Mouse (Mus musculus) thymus, adult 2 months (tissue): ENCODE results near the gene 1700012B09Rik. TPM values are rescaled to one million over a fixed set of nuclear protein-coding genes. Genes with fewer than 3 reads are reported as not detected.

ENCODE experiments used
- DNase-seq: peaks from one replicate; pipeline ENCODE4 v3.0.0; 2021
- H3K27ac ChIP-seq: fragments of 200-500 bp; 2 replicates; pipeline ENCODE4 v1.5.1; 2012; ENCODE audit warnings: low read length, control low read depth; ENCODE audit not compliant: control insufficient read depth, insufficient read depth
- H3K27me3 ChIP-seq: fragments of 200-500 bp; 2 replicates; pipeline ENCODE4 v1.6.1; 2012; ENCODE audit warnings: mild to moderate bottlenecking, low read length, moderate library complexity, mixed read lengths; ENCODE audit not compliant: control insufficient read depth, insufficient read depth
- H3K36me3 ChIP-seq: fragments of 200-500 bp; 2 replicates; pipeline ENCODE4 v1.6.1; 2012; ENCODE audit warnings: mild to moderate bottlenecking, low read length, moderate library complexity; ENCODE audit not compliant: control insufficient read depth, insufficient read depth
- H3K4me1 ChIP-seq: fragments of 200-500 bp; replicated peaks from 2 replicates; pipeline ENCODE4 v1.6.1; 2012; ENCODE audit warnings: low read length; ENCODE audit not compliant: control insufficient read depth, insufficient read depth
- H3K4me3 ChIP-seq: fragments of 200-500 bp; 2 replicates; pipeline ENCODE4 v1.5.1; 2012; ENCODE audit warnings: mild to moderate bottlenecking, low read length, control low read depth, moderate library complexity; ENCODE audit not compliant: control insufficient read depth, insufficient read depth
- CTCF ChIP-seq: fragments of 200-500 bp; IDR thresholded peaks from 2 replicates; pipeline ENCODE4 v1.5.1; 2012; ENCODE audit warnings: mild to moderate bottlenecking, control low read depth, low read length, moderate library complexity, borderline replicate concordance; ENCODE audit not compliant: control insufficient read depth, poor library complexity, insufficient read depth; ENCODE audit errors: extremely low read depth
- POLR2A ChIP-seq: fragments of 200-500 bp; IDR thresholded peaks from 2 replicates; pipeline ENCODE4 v1.6.1; 2012; ENCODE audit warnings: mild to moderate bottlenecking, low read length, control low read depth, moderate library complexity; ENCODE audit not compliant: control insufficient read depth, poor library complexity, insufficient read depth; ENCODE audit errors: extremely low read depth
- WGBS: fragments of 180-500 bp; shearing (Covaris S2); methylation state at CpG from one replicate; pipeline ENCODE4 v1.1.7; 2018; 5-methylcytosine and 5-hydroxymethylcytosine counted together
- polyA plus RNA-seq: library from polyadenylated mRNA; depleted of rRNA; stranded (reverse); fragments of >200 nt; gene quantifications from 2 replicates; pipeline ENCODE4 v1.2.3, GENCODE M21; 2012; rRNA removed

Gene 1700012B09Rik
- 0.19 TPM in 1 of 2 replicates, not detected in the other for polyA plus RNA-seq

DNA sequence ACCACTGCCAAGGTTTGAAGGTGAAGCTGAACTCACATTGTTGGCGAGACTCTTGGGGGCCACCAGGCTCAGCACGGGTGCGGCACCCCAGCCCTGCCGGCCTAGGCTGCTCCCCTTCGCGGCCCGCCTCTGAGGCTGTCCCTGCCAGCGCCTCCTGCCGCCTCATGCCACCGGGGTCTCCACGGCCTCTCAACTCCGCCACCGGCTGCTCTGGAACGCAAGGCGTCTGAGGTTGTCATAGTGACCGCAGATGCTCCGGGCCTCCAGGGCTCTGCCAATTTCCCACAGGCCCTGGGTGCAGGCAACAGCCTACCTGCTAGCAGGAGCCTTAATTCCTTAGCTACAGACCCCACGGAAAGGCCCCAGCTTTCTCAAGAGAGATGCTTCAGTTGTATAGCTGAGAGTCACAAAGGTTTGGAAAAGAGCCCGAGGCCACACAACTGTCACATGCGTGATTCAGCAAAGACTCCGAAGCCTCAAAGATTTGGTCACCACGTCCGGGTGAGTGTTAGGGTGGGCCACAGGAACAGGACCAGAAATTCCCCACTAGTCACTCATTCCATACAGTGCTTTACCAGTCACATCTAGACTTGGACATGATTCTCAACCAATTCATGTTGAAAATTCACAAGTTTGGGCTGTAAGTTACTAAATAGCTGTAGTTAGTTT lies at the start of gene 1700012B09Rik:
Gene 1700012B09Rik, minus strand, starts transcription at position 228 of the 669 bp plus-strand sequence.
- Histone ChIP-seq H3K27me3 (no peaks in the 10 kb centered on the region), H3K36me3 (no peaks in the 10 kb centered on the region), H3K27ac (no peak within 1 kb of the TSS), H3K4me1 (no peaks in the 10 kb centered on the region; the same call in 1 of the 2 replicates), H3K4me3 (no peak within 1 kb of the TSS)
- WGBS = 32% methylated on average over 23 of the region's 23 CpGs
- TF ChIP-seq CTCF (no peak), POLR2A (no peak)
- DNase-seq = no peak

DNA sequence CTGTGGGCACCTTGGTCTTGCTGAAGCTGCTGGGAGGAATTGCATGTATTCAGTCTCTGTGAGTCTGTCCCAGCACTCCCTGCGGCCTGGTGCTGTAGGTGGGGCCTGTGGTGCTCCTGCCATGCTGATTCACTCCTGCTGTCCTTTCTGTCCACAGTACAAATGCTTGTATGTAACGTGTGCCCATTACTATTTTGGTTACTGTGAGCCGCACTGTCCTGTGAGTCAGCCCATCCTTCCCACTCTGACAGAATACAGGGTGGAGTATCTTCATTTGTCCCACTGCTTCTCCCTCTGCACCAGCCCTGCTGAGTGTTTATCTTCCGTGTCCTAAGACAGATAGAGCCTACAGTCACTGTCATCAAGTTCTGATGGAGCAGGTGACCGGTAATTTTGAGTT lies 39.3 kb upstream of the 1700012B09Rik start:
- Histone ChIP-seq H3K27me3 (no peaks in the 10 kb centered on the region), H3K4me1 (no peaks in the 10 kb centered on the region), H3K27ac (no peak overlapping the region), H3K4me3 (no peak overlapping the region), H3K36me3 (peaks cover 56% of the 10 kb centered on the region)
- TF ChIP-seq CTCF = no peak
- TF ChIP-seq POLR2A = no peak
- 96% methylated on average over 5 of the region's 5 CpGs for WGBS
- no peak for DNase-seq

DNA sequence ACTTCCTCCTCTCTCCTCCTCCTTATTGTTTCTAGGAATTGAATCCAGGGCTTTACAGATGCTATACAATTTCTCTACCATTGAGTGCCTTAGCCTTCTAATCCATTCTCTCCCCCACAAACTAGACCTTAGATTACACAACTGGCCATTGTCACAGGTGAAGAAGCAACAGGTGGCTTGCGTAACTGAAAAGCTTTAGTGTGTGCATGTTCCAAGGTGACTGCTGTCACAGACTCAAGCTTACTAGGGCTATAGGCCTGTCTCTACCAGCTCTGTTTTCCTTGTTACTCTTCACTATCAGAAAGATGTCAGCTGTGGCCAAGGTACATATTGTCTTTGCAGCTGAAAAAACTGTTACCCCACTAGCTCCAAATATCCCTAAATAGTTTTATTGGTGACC lies 36.0 kb upstream of the 1700012B09Rik start:
- 100% methylated on average over 1 of the region's 1 CpGs for WGBS
- Histone ChIP-seq H3K4me1 (no peaks in the 10 kb centered on the region), H3K4me3 (no peak overlapping the region), H3K27ac (no peak overlapping the region), H3K36me3 (peaks cover 64% of the 10 kb centered on the region), H3K27me3 (no peaks in the 10 kb centered on the region)
- DNase-seq = no peak
- TF ChIP-seq POLR2A (no peak), CTCF (no peak)

DNA sequence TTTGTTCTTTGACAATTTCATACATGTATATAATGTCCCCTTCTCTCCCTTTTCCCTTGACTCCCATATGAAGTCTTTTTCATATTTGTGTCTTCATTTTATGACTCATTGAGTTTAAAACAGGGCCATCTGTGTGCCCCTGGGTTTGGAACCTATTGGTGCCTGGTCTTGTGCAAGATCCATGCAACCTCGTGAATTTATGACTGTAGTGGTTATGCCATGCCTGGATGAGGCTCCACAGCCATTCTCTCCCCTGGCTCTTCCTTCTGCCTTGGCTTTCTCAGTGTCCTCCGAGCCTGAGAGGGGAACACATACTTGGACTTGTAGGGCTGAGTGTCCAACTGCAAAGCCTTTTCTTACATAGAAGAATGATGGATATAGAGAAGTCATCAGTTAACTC lies 34.9 kb upstream of the 1700012B09Rik start:
- no peak for TF ChIP-seq POLR2A
- no peak for TF ChIP-seq CTCF
- WGBS = 93% methylated on average over 2 of the region's 2 CpGs
- Histone ChIP-seq H3K4me3 (no peak overlapping the region), H3K27ac (no peak overlapping the region), H3K4me1 (no peaks in the 10 kb centered on the region), H3K36me3 (peaks cover 62% of the 10 kb centered on the region), H3K27me3 (no peaks in the 10 kb centered on the region)
- DNase-seq = no peak

DNA sequence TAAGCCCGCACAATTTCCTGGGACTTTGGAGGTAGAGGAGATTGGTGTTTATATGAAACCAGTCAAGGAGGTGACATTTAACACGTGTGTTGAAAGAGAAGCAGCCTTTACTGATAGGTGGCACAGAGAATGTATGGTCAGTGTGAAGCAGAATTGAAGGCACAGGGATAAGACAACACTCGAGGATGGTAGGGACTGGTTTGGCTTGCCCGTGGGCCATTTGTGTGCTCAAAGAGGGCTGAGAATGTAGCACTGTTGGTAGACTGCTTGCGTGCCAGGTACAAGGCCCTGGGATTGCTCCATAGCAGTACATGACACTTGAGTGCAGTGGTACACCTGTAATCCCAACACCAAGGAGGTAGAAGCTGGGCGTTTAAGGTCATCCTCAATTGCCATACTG lies 16.5 kb upstream of the 1700012B09Rik start:
- TF ChIP-seq CTCF = no peak
- TF ChIP-seq POLR2A = no peak
- WGBS = 93% methylated on average over 6 of the region's 6 CpGs
- no peak overlapping the region for H3K27ac ChIP-seq

DNA sequence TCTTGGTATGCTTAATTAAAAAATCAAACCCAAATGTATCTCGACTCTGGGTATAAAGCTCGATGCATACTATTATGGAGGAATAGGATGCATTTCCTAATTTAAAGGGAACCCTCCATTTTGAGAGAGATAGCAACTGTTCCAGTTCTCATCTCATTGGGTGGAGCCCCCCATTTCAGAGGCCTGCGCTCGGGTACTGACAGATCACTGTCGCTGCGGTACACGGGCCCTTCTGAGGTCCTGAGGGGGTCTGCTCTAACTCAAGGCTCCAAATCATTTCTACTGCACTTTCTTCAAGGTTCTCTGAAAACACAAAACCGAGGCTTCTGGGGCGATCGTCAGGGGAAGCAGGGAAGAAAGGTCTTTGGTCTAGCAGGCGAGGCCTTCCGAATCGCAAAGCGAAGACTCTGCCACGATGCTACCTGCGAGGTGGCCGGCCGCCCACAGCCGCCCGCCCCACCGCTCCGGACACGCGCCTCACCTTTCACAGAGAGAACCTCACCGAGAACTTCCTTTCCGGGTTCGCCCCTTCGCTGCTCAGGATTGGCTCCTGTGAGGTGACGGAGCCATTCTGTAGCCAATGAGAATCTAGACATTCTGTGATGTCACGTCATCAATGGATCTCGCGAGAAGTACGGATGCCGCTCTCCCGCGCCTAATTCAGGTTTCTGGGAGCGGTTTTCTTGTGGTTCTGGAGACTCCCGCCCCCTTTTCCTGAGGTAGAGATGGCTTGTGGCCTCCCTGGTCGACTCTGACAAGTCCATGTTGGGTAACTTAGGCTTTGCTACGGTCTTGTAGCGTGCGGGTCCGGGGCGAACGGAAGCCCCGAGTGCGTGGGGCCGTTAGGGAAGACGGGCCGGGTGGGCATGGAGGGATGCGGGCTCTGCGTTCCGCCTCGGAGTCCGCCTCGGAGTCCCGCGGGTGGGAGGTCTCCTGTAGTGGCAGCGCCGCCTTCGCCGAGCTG lies 13.5 kb upstream of the 1700012B09Rik start, which contains the start of the genes Mre11a and Ankrd49:
Gene Mre11a, plus strand, starts transcription at position 616 of the 964 bp plus-strand sequence.
Gene Ankrd49, minus strand, starts transcription at position 818 of the 964 bp plus-strand sequence.
- H3K27ac ChIP-seq = peak within 1 kb of the TSS; percentile 73
- peak within 1 kb of the TSS; percentile 89 for H3K4me3 ChIP-seq
- H3K36me3 ChIP-seq = peaks cover 28% of the 10 kb centered on the region
- peak; percentile 89 for DNase-seq
- peak; percentile 57; the same call in 1 of the 2 replicates for TF ChIP-seq POLR2A
- 0 out of 2 replicates have a peak, but pooled peaks have one; percentile 5 for TF ChIP-seq CTCF
- under 1% methylated on average over 62 of the region's 62 CpGs for WGBS
- no peaks in the 10 kb centered on the region for H3K27me3 ChIP-seq
- H3K4me1 ChIP-seq = no peaks in the 10 kb centered on the region

More for the DNA sequence above, 16.5 kb upstream of the 1700012B09Rik start:
- no peak for DNase-seq
- Histone ChIP-seq H3K27me3 (no peaks in the 10 kb centered on the region), H3K4me1 (no peaks in the 10 kb centered on the region), H3K36me3 (peaks cover 40% of the 10 kb centered on the region), H3K4me3 (no peak overlapping the region)
